Mouse (Mus musculus) myocyte (in vitro differentiated cells): Measurements from ENCODE around the gene Gm2163. TPM values are rescaled to one million over a fixed set of nuclear protein-coding genes. Genes with fewer than 3 reads are reported as not detected.
"Not testable (repeated sequence)": the region's sequence is repeated elsewhere in the genome, so short reads cannot be mapped to it uniquely, and the experiment has no call there.

ENCODE experiments used
- H3K27me3 ChIP-seq: one replicate; pipeline ENCODE4 v1.6.1; 2011; ENCODE audit not compliant: control insufficient read depth, insufficient read depth, insufficient read length
- H3K36me3 ChIP-seq: one replicate; pipeline ENCODE4 v1.6.1; 2011; ENCODE audit not compliant: control insufficient read depth, insufficient read depth
- H3K4me2 ChIP-seq: one replicate; pipeline ENCODE4 v1.6.1; 2011; ENCODE audit warnings: low read depth, control low read depth
- H3K4me3 ChIP-seq: one replicate; pipeline ENCODE4 v1.5.1; 2011; ENCODE audit warnings: mild to moderate bottlenecking, control low read depth, moderate library complexity
- H3K79me2 ChIP-seq: one replicate; pipeline ENCODE4 v1.6.1; 2011; ENCODE audit not compliant: control insufficient read depth, insufficient read depth
- H3ac ChIP-seq: one replicate; pipeline ENCODE4 v1.6.1; 2011; ENCODE audit not compliant: control insufficient read depth, insufficient read length
- polyA plus RNA-seq: library from polyadenylated mRNA; unstranded; fragments of >200 nt; fragmentation: generic; extraction: Trizol; gene quantifications from one replicate; pipeline ENCODE4 v1.2.1, GENCODE M21; 2012; ENCODE audit warnings: missing spikeins

Gene Gm2163
- polyA plus RNA-seq, result not detected

DNA sequence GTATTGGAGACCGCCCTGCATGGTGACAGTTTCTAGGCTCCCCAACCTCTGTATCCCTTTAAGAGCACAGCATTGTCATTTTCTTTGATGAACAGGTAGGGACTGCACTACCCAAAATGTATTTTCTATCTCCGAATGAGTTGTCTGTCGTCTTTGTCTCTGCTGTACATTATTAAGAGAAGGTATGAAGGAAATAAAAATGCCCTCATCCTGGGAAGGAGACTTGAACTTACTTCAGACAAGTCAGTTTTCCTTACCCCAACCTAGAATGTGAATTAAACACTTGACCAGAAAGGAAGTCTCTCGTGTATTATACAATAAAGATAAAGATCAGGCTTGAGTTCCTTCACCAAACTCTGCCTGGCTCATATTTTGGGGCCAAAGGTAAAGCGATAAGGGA, at the start of gene Gm2163:
Gm2163 (plus strand) TSS at position 301 of the 400 bp plus-strand sequence.
- H3K4me2 ChIP-seq, H3K79me2 ChIP-seq, H3K36me3 ChIP-seq, H3ac ChIP-seq, H3K4me3 ChIP-seq, H3K27me3 ChIP-seq: not testable (repeated sequence)

GRCm38 (mm10) chr4:42439078-42439477, 27.5 kb upstream of the Gm2163 start, which contains the start of gene Gm21586:
Gm21586 (plus strand) TSS chr4:42439378.
- H3K27me3 ChIP-seq, H3K79me2 ChIP-seq, H3ac ChIP-seq, H3K4me2 ChIP-seq, H3K36me3 ChIP-seq, H3K4me3 ChIP-seq: not testable (repeated sequence)

GRCm38 (mm10) chr4:42528075-42528474, 61.5 kb downstream of the Gm2163 start, which contains the start of gene Fam205a2:
Fam205a2 (minus strand) TSS chr4:42528175.
- not testable (repeated sequence) for H3K4me2 ChIP-seq, H3K27me3 ChIP-seq, H3K79me2 ChIP-seq, H3ac ChIP-seq, H3K4me3 ChIP-seq, H3K36me3 ChIP-seq

DNA sequence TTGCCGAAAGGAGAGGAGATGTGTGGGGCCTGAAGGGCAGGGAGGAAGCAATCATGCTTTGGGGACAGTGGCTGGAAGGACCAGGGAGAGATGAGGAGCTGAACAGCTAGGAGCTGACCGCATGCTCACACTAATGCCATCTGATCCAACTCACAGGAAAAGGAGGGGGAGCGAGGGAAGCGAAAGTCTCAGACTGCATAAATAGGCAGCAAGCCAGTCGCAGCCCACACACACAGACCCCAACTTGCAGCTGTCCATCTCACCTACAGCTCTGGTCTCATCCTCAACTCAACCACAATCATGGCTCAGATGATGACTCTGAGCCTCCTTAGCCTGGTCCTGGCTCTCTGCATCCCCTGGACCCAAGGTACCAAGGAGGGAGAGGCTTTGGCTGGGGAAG, 145.3 kb downstream of the Gm2163 start, which contains the start of gene Gm10591:
Gm10591 (plus strand) TSS at position 301 of the 400 bp plus-strand sequence.
- not testable (repeated sequence) for H3K4me3 ChIP-seq, H3K79me2 ChIP-seq, H3ac ChIP-seq, H3K27me3 ChIP-seq, H3K4me2 ChIP-seq, H3K36me3 ChIP-seq

DNA sequence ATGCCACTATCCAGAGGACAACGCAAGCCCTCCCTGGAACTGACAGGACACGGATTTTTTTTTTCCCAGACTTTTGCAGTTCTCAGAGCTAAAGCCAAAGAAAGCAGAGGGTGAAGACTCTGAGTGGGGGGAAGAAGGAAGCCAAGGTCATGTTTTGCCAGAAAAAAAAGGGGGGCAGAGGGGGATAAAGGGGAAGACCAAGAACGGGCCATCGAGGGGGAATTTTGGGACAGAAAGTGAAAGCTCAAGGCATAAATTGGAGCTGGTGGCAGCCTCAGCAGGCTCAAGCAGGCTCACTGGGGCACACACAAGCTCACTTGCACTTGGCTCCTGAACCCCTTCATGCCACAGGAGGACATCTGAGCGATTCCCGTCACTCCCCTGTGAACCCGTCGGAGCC, 162.9 kb downstream of the Gm2163 start, which contains the start of gene Gm2564:
Gm2564 (plus strand) TSS at position 301 of the 400 bp plus-strand sequence.
- H3K27me3 ChIP-seq, H3K4me3 ChIP-seq, H3ac ChIP-seq, H3K4me2 ChIP-seq, H3K36me3 ChIP-seq, H3K79me2 ChIP-seq: not testable (repeated sequence)

Other genes starting within 250 kb of the Gm2163 start
- gene Gm10600, start 226.1 kb upstream of the Gm2163 start, polyA plus RNA-seq, result not detected
- not detected for gene Ccl21b, start 211.0 kb upstream of the Gm2163 start, polyA plus RNA-seq
- gene Gm21953, start 172.5 kb upstream of the Gm2163 start, polyA plus RNA-seq, result not detected
- not detected for gene Fam205a3, start 148.4 kb upstream of the Gm2163 start, polyA plus RNA-seq
- gene Gm21586, start 27.4 kb upstream of the Gm2163 start, polyA plus RNA-seq, result not detected
- gene Fam205a2, start 61.4 kb downstream of the Gm2163 start, polyA plus RNA-seq, result not detected
- gene Gm10591, start 145.4 kb downstream of the Gm2163 start, polyA plus RNA-seq, result not detected
- not detected for gene Gm2564, start 163.0 kb downstream of the Gm2163 start, polyA plus RNA-seq
- gene Ccl27b, start 188.5 kb downstream of the Gm2163 start, polyA plus RNA-seq, result not detected
- gene Il11ra2, start 195.1 kb downstream of the Gm2163 start, polyA plus RNA-seq, result not detected